Mouse (Mus musculus) heart, embryonic 16.5 days (tissue): ENCODE results near the gene Zfand3. TPM values are rescaled to one million over a fixed set of nuclear protein-coding genes. Genes with fewer than 3 reads are reported as not detected.

Source experiments
- ATAC-seq: fragments of 200-750 bp; cut with Nextera tagmentation; replicated peaks from 2 replicates; pipeline ENCODE4 v1.8.0; 2017; ENCODE audit warnings: moderate number of reproducible peaks; ENCODE audit not compliant: insufficient read depth, low FRiP score; ENCODE audit errors: extremely low read depth
- H3K27ac ChIP-seq: fragments of 300-500 bp; sonication (generic); 2 replicates; pipeline ENCODE4 v1.5.1; 2014; ENCODE audit warnings: mild to moderate bottlenecking, low read length, control low read depth, moderate library complexity
- H3K27me3 ChIP-seq: fragments of 300-500 bp; sonication (generic); 2 replicates; pipeline ENCODE4 v1.6.1; 2014; ENCODE audit warnings: low read length, mixed read lengths; ENCODE audit not compliant: control insufficient read depth, insufficient read depth
- H3K36me3 ChIP-seq: fragments of 300-500 bp; sonication (generic); 2 replicates; pipeline ENCODE4 v1.6.1; 2014; ENCODE audit not compliant: control insufficient read depth, insufficient read depth
- H3K4me1 ChIP-seq: fragments of 300-500 bp; sonication (generic); 2 replicates; pipeline ENCODE4 v1.6.1; 2014; ENCODE audit warnings: low read length, mixed read lengths; ENCODE audit not compliant: control insufficient read depth, insufficient read depth
- H3K4me2 ChIP-seq: fragments of 300-500 bp; sonication (generic); 2 replicates; pipeline ENCODE4 v1.6.1; 2014; ENCODE audit warnings: low read depth, mild to moderate bottlenecking, control low read depth, low read length
- H3K4me3 ChIP-seq: fragments of 300-500 bp; sonication (generic); 2 replicates; pipeline ENCODE4 v1.5.1; 2014; ENCODE audit warnings: mild to moderate bottlenecking, control low read depth, low read length
- H3K9ac ChIP-seq: fragments of 300-500 bp; sonication (generic); 2 replicates; pipeline ENCODE4 v1.6.1; 2014; ENCODE audit warnings: low read length, control low read depth
- H3K9me3 ChIP-seq: fragments of 300-500 bp; sonication (generic); replicated peaks from 2 replicates; pipeline ENCODE4 v1.6.1; 2016; ENCODE audit warnings: low read length; ENCODE audit not compliant: control insufficient read depth
- WGBS: fragments of 180-500 bp; shearing (Covaris S2); extraction: QIAGEN DNeasy Blood & Tissue Kit; methylation state at CpG from one replicate; pipeline ENCODE4 v1.1.7; 2014; 5-methylcytosine and 5-hydroxymethylcytosine counted together
- polyA plus RNA-seq: library from polyadenylated mRNA; unstranded; fragments of >200 nt; fragmentation: Nextera tagmentation; extraction: Ambion mirVana; gene quantifications from 2 replicates; pipeline ENCODE4 v1.2.1, GENCODE M21; 2015

Gene Zfand3
- polyA plus RNA-seq, 1 experiment from 2014 or later, result 55.8 TPM

GRCm38 (mm10) chr17:30230428-30230827 lies 225.9 kb downstream of the Zfand3 start:
- ATAC-seq, result no peak
- Histone ChIP-seq H3K27ac (no peak overlapping the region), H3K4me2 (no peak overlapping the region), H3K4me3 (no peak overlapping the region), H3K4me1 (peaks cover 12% of the 10 kb centered on the region), H3K36me3 (no peaks in the 10 kb centered on the region), H3K9me3 (no peaks in the 10 kb centered on the region), H3K27me3 (no peaks in the 10 kb centered on the region), H3K9ac (no peak overlapping the region)
- 91% methylated on average over 4 of the region's 4 CpGs for WGBS

- ATAC-seq, result no peak
- Histone ChIP-seq H3K4me1 (peaks cover 12% of the 10 kb centered on the region), H3K27ac (no peak overlapping the region), H3K27me3 (no peaks in the 10 kb centered on the region), H3K36me3 (no peaks in the 10 kb centered on the region), H3K9me3 (no peaks in the 10 kb centered on the region), H3K4me2 (no peak overlapping the region), H3K4me3 (no peak overlapping the region), H3K9ac (no peak overlapping the region)
- WGBS, result 89% methylated on average over 1 of the region's 1 CpGs
These were observed 226.9 kb downstream of the Zfand3 start for GRCm38 (mm10) chr17:30231483-30231882.

- H3K4me3 ChIP-seq, result no peak overlapping the region
- ATAC-seq, result no peak
- H3K9ac ChIP-seq, result no peak overlapping the region
- WGBS, result 57% methylated on average over 4 of the region's 4 CpGs
- H3K9me3 ChIP-seq, result no peaks in the 10 kb centered on the region
- no peak overlapping the region for H3K4me2 ChIP-seq
- H3K27me3 ChIP-seq, result no peaks in the 10 kb centered on the region
- peaks cover 10% of the 10 kb centered on the region for H3K4me1 ChIP-seq
- H3K36me3 ChIP-seq, result no peaks in the 10 kb centered on the region
- no peak overlapping the region for H3K27ac ChIP-seq
These were observed 228.2 kb downstream of the Zfand3 start for GRCm38 (mm10) chr17:30232698-30233097.

GRCm38 (mm10) chr17:30235380-30235779 lies 230.8 kb downstream of the Zfand3 start:
- no peaks in the 10 kb centered on the region for H3K9me3 ChIP-seq
- H3K4me2 ChIP-seq, result no peak overlapping the region
- H3K27me3 ChIP-seq, result no peaks in the 10 kb centered on the region
- no peak overlapping the region for H3K4me3 ChIP-seq
- WGBS, result 31% methylated on average over 4 of the region's 4 CpGs
- peaks cover 15% of the 10 kb centered on the region for H3K4me1 ChIP-seq
- peak; percentile 45; the same call in 1 of the 2 replicates for ATAC-seq
- H3K36me3 ChIP-seq, result no peaks in the 10 kb centered on the region
- H3K27ac ChIP-seq, result no peak overlapping the region
- no peak overlapping the region for H3K9ac ChIP-seq

GRCm38 (mm10) chr17:30236611-30237010 lies 232.1 kb downstream of the Zfand3 start:
- no peak for ATAC-seq
- no peaks in the 10 kb centered on the region for H3K27me3 ChIP-seq

GRCm38 (mm10) chr17:30237600-30237999 lies 233.1 kb downstream of the Zfand3 start:
- Histone ChIP-seq H3K4me3 (no peak overlapping the region), H3K4me1 (peaks cover 18% of the 10 kb centered on the region), H3K36me3 (no peaks in the 10 kb centered on the region), H3K9me3 (no peaks in the 10 kb centered on the region), H3K4me2 (no peak overlapping the region), H3K27ac (no peak overlapping the region), H3K9ac (no peak overlapping the region), H3K27me3 (no peaks in the 10 kb centered on the region)
- no peak for ATAC-seq
- WGBS, result 89% methylated on average over 7 of the region's 7 CpGs

More at GRCm38 (mm10) chr17:30236611-30237010, 232.1 kb downstream of the Zfand3 start:
- Histone ChIP-seq H3K4me1 (peaks cover 16% of the 10 kb centered on the region), H3K9ac (no peak overlapping the region), H3K4me2 (no peak overlapping the region), H3K27ac (no peak overlapping the region), H3K4me3 (no peak overlapping the region), H3K36me3 (no peaks in the 10 kb centered on the region), H3K9me3 (no peaks in the 10 kb centered on the region)
- 80% methylated on average over 6 of the region's 6 CpGs for WGBS

- Histone ChIP-seq H3K9me3 (no peaks in the 10 kb centered on the region), H3K4me1 (peaks cover 35% of the 10 kb centered on the region), H3K4me2 (no peak overlapping the region), H3K9ac (no peak overlapping the region), H3K36me3 (no peaks in the 10 kb centered on the region), H3K27me3 (no peaks in the 10 kb centered on the region), H3K4me3 (no peak overlapping the region), H3K27ac (peak overlapping the region; percentile 34)
- 61% methylated on average over 5 of the region's 5 CpGs for WGBS
- no peak; the same call in 1 of the 2 replicates for ATAC-seq
These were observed 234.9 kb downstream of the Zfand3 start for GRCm38 (mm10) chr17:30239458-30239857.

GRCm38 (mm10) chr17:30240659-30241058 lies 236.1 kb downstream of the Zfand3 start:
- H3K4me1 ChIP-seq, result peaks cover 41% of the 10 kb centered on the region

GRCm38 (mm10) chr17:30241061-30241460 lies 236.5 kb downstream of the Zfand3 start:
- H3K9ac ChIP-seq, result no peak overlapping the region
- no peaks in the 10 kb centered on the region for H3K9me3 ChIP-seq
- H3K36me3 ChIP-seq, result no peaks in the 10 kb centered on the region
- H3K4me3 ChIP-seq, result no peak overlapping the region
- no peak overlapping the region for H3K27ac ChIP-seq
- no peak for ATAC-seq
- H3K4me2 ChIP-seq, result no peak overlapping the region
- no peaks in the 10 kb centered on the region for H3K27me3 ChIP-seq
- WGBS, result 86% methylated on average over 6 of the region's 6 CpGs
- peaks cover 45% of the 10 kb centered on the region for H3K4me1 ChIP-seq

More at GRCm38 (mm10) chr17:30240659-30241058, 236.1 kb downstream of the Zfand3 start:
- no peak overlapping the region for H3K9ac ChIP-seq
- no peak for ATAC-seq
- WGBS, result 80% methylated on average over 4 of the region's 4 CpGs
- H3K4me2 ChIP-seq, result no peak overlapping the region
- no peak overlapping the region for H3K4me3 ChIP-seq
- H3K27ac ChIP-seq, result no peak overlapping the region
- no peaks in the 10 kb centered on the region for H3K36me3 ChIP-seq
- no peaks in the 10 kb centered on the region for H3K9me3 ChIP-seq
- no peaks in the 10 kb centered on the region for H3K27me3 ChIP-seq
